Mouse (Mus musculus) frontal cortex, postnatal 14 days (tissue): ENCODE results near the gene Fam122a.

Experiments used
- DNase-seq, 2 experiments: peaks; one replicate each; pipeline ENCODE4 v3.0.0; 2022; ENCODE audit warnings: low spot score in 2 of 2

Gene Fam122a

GRCm38 (mm10) chr19:24431381-24431780 lies 45.8 kb downstream of the Fam122a start:
- DNase-seq = no peak

DNA sequence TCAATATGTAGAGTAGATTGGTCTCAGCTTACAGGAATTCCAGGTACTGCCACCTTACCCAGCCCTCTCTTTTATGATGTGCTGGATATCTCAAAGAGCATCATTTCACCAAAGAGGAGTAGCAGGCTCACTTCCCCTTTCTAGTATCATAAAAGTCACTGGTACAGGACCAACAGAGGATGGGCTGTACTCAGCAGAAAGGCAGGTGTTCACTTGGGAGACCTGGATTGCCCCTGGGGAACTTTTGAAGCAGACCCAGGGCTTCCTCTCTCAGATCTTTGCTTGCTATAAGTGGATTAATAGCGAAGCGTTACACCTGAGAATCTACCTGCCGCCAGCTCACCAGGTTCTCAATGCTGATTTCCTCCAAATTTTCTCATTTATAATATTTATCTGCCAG lies 49.1 kb downstream of the Fam122a start:
- no peak for DNase-seq

DNA sequence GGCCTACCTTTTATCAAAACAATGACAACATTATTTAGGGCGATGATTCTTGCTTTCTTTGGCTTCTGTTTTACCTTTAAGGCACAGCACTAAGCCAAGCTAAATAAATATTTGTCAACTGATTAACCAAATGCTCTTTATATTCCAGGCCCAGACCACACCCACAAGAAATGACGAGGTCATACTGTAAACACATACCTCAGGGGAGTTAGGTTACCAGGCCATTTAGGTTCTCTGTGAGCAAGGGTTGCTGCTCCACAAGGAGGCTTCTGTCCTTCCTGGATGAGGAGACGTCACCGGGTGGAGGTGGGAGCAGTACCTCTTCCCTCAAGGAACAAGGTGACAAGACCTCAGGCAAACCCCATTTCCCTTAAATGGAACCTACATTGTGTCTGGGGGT lies 49.9 kb downstream of the Fam122a start:
- no peak for DNase-seq

- no peak for DNase-seq
These were observed 50.4 kb downstream of the Fam122a start for GRCm38 (mm10) chr19:24426759-24427181.
